Mouse (Mus musculus) cerebellum, adult 18-20 months (tissue): ENCODE results near the gene Sgpp1.
"Not testable (repeated sequence)": the region's sequence is repeated elsewhere in the genome, so short reads cannot be mapped to it uniquely, and the experiment has no call there.

Experiments used
- DNase-seq, 2 experiments: peaks; one replicate each; pipeline ENCODE4 v3.0.0; 2021

Sgpp1 gene

GRCm38 (mm10) chr12:75731508-75731907 lies 4.0 kb downstream of the Sgpp1 start:
- DNase-seq: no peak

GRCm38 (mm10) chr12:75730458-75730857 lies 5.1 kb downstream of the Sgpp1 start:
- DNase-seq: peak; percentile 27 to 33

- DNase-seq: no peak
Observed at GRCm38 (mm10) chr12:75729876-75730275, 5.7 kb downstream of the Sgpp1 start.

- no peak for DNase-seq
Observed at GRCm38 (mm10) chr12:75727333-75728125, 8.0 kb downstream of the Sgpp1 start.

- no peak for DNase-seq
Observed at GRCm38 (mm10) chr12:75726349-75726861, 9.1 kb downstream of the Sgpp1 start.

GRCm38 (mm10) chr12:75724621-75725324 lies 10.8 kb downstream of the Sgpp1 start:
- no peak for DNase-seq

- no peak for DNase-seq
Observed at GRCm38 (mm10) chr12:75723839-75724463, 11.6 kb downstream of the Sgpp1 start.

GRCm38 (mm10) chr12:75721941-75722340 lies 13.6 kb downstream of the Sgpp1 start:
- no peak for DNase-seq

GRCm38 (mm10) chr12:75721006-75721405 lies 14.5 kb downstream of the Sgpp1 start:
- no peak for DNase-seq

- no peak for DNase-seq
Observed at GRCm38 (mm10) chr12:75713596-75713995, 21.9 kb downstream of the Sgpp1 start.

GRCm38 (mm10) chr12:75712905-75713304 lies 22.6 kb downstream of the Sgpp1 start:
- DNase-seq: not testable (repeated sequence)

- DNase-seq: no peak
Observed at GRCm38 (mm10) chr12:75710596-75711376, 24.7 kb downstream of the Sgpp1 start.

- no peak for DNase-seq
Observed at GRCm38 (mm10) chr12:75709506-75709905, 26.0 kb downstream of the Sgpp1 start.

- no peak for DNase-seq
Observed at GRCm38 (mm10) chr12:75706670-75707069, 28.9 kb downstream of the Sgpp1 start.

GRCm38 (mm10) chr12:75702739-75703122 lies 32.8 kb downstream of the Sgpp1 start:
- no peak for DNase-seq

GRCm38 (mm10) chr12:75702084-75702738 lies 33.3 kb downstream of the Sgpp1 start:
- no peak for DNase-seq

- DNase-seq: no peak
Observed at GRCm38 (mm10) chr12:75701173-75702083, 34.1 kb downstream of the Sgpp1 start.

- no peak for DNase-seq
Observed at GRCm38 (mm10) chr12:75698692-75699091, 36.8 kb downstream of the Sgpp1 start.

GRCm38 (mm10) chr12:75695845-75696244 lies 39.7 kb downstream of the Sgpp1 start:
- DNase-seq: not testable (repeated sequence)

- no peak for DNase-seq
Observed at GRCm38 (mm10) chr12:75689003-75689402, 46.5 kb downstream of the Sgpp1 start.

- no peak for DNase-seq
Observed at GRCm38 (mm10) chr12:75687314-75687713, 48.2 kb downstream of the Sgpp1 start.
